In genomic region chr11:20204321-20204720, GRCm38 (mm10) we compare ENCODE assay signal across 10 mouse cellular contexts. TPM values are rescaled to one million over a fixed set of nuclear protein-coding genes. Genes with fewer than 3 reads are reported as not detected.
DNase-seq lines count a peak whose midpoint lies in the region; ATAC-seq lines count a peak whose summit lies in the region.
"Had no signal": no experiment of that assay in that cellular context is flagged by ENCODE, and none has a peak within 500 bp of the region (broad histone marks: within the 10 kb centered on the region; RNA-seq: fewer than 3 reads in every experiment).

No protein-coding gene starts in this region.

- peaks cover 77% of the 10 kb centered on the region for H3K79me2 ChIP-seq in macrophage (ENCODE audit: inconsistent target)

- H3K4me1 ChIP-seq in kidney, embryonic 15.5 days, result peaks cover 42% of the 10 kb centered on the region

- H3K9ac ChIP-seq in kidney, embryonic 15.5 days, result no peak overlapping the region
- H3K9ac ChIP-seq: forebrain, embryonic 15.5 days had no signal

- H3K4me3 ChIP-seq in kidney, embryonic 15.5 days (replicated peaks), result no peak overlapping the region
- H3K4me3 ChIP-seq in macrophage (ENCODE audit: inconsistent target), result peak overlapping the region; percentile 84; the same call in 1 of the 2 replicates
- H3K4me3 ChIP-seq: forebrain, embryonic 15.5 days had no signal

- intact Hi-C loops in left cerebral cortex, postnatal 10 days (cut with DNase I), result no loop called here

- no peaks in the 10 kb centered on the region for H3K9me3 ChIP-seq in kidney, embryonic 15.5 days (replicated peaks)
- H3K9me3 ChIP-seq: forebrain, embryonic 15.5 days had no signal

- H3K36me3 ChIP-seq in kidney, embryonic 15.5 days, result peaks cover 4% of the 10 kb centered on the region
- peaks cover 5% of the 10 kb centered on the region; the same call in 1 of the 2 replicates for H3K36me3 ChIP-seq in macrophage (ENCODE audit: inconsistent target)
- H3K36me3 ChIP-seq: forebrain, embryonic 15.5 days had no signal

- H3K4me2 ChIP-seq in kidney, embryonic 15.5 days, result peak overlapping the region; percentile 28; the same call in 1 of the 2 replicates
- H3K4me2 ChIP-seq: forebrain, embryonic 15.5 days had no signal

- peak; percentile 24 for DNase-seq in CD4-positive, CD25-positive, alpha-beta regulatory T cell, adult 2 months (ENCODE audit: low read depth, low spot score)
- DNase-seq in kidney, postnatal 4 days, result no peak
- peak; percentile 28 for DNase-seq in MN1 (ENCODE audit: low spot score)
- no peak for DNase-seq in left cerebral cortex, adult 18-20 months (ENCODE audit: low spot score in 2 of 2)
- no peak for DNase-seq in left cerebral cortex, postnatal 10 days (ENCODE audit: extremely low spot score in 1 of 2, low spot score in 2 of 2)
- DNase-seq: heart, adult 18-20 months had no signal

- H3K27me3 ChIP-seq in kidney, embryonic 15.5 days, result no peaks in the 10 kb centered on the region
- H3K27me3 ChIP-seq: forebrain, embryonic 15.5 days had no signal

- WGBS in kidney, embryonic 15.5 days, result 52% methylated on average over 2 of the region's 2 CpGs
- WGBS in macrophage (ENCODE audit: missing documents), result 42% methylated on average over 2 of the region's 2 CpGs

- no peak overlapping the region for H3K27ac ChIP-seq in kidney, embryonic 15.5 days
- peak overlapping the region; percentile 86 for H3K27ac ChIP-seq in macrophage
- H3K27ac ChIP-seq: forebrain, embryonic 15.5 days had no signal

- ATAC-seq in CD4-positive, CD25-positive, alpha-beta regulatory T cell, adult 4 months, result no peak
- no peak for ATAC-seq in kidney, embryonic 15.5 days (replicated peaks; ENCODE audit: low FRiP score)
- ATAC-seq: forebrain, embryonic 15.5 days had no signal

RNA-seq across cellular contexts. Expression of gene Rab1a, which starts 3.1 kb away (rescaled TPM):
- 100 to 1,000 TPM in 1 of 2 experiments, 10 to 100 TPM in 1; 70.6 to 103 TPM for polyA plus RNA-seq in CD4-positive, CD25-positive, alpha-beta regulatory T cell, adult 4 months (2017; shearing (Covaris generic))
- polyA plus RNA-seq in kidney, embryonic 15.5 days (2015; fragmentation: Nextera tagmentation; extraction: Ambion mirVana), result 255 and 287 TPM in 2 replicates
- total RNA-seq in macrophage (2018; cell fraction: chromatin; rRNA removed), result 100 to 1,000 TPM in 25 of 26 experiments, 10 to 100 TPM in 1; 55.8 to 197 (median 156) TPM
- 100 to 1,000 TPM; 190 to 261 (median 233) TPM for total RNA-seq in macrophage (2018; cell fraction: cytosol; rRNA removed)
- 100 to 1,000 TPM; 125 to 269 (median 195) TPM for total RNA-seq in macrophage (2018; cell fraction: nucleus; rRNA removed)
- 216 to 261 TPM (median 249 TPM) in 3 replicates for polyA plus RNA-seq in macrophage (2018)
- total RNA-seq in left cerebral cortex, adult 18-20 months (2021), result 100 to 1,000 TPM; 189 to 193 TPM
- total RNA-seq in left cerebral cortex, postnatal 10 days (2021), result 100 to 1,000 TPM; 223 to 228 TPM

RNA-seq across cellular contexts. Expression of gene Cep68, which starts 44.9 kb away (rescaled TPM):
- polyA plus RNA-seq in CD4-positive, CD25-positive, alpha-beta regulatory T cell, adult 4 months (2017; shearing (Covaris generic)), result 10 to 100 TPM; 12.3 to 16.2 TPM
- polyA plus RNA-seq in kidney, embryonic 15.5 days (2015; fragmentation: Nextera tagmentation; extraction: Ambion mirVana), result 35.0 and 38.6 TPM in 2 replicates
- total RNA-seq in macrophage (2018; cell fraction: chromatin; rRNA removed), result 10 to 100 TPM in 14 of 26 experiments, 1 to 10 TPM in 12; 1.8 to 35.2 (median 12.6) TPM
- total RNA-seq in macrophage (2018; cell fraction: cytosol; rRNA removed), result 1 to 10 TPM; 2.3 to 8.1 (median 5.4) TPM
- total RNA-seq in macrophage (2018; cell fraction: nucleus; rRNA removed), result 10 to 100 TPM in 9 of 26 experiments, 1 to 10 TPM in 17; 2.0 to 51.1 (median 7.5) TPM
- 4.5 to 17.1 TPM (median 5.5 TPM) in 3 replicates for polyA plus RNA-seq in macrophage (2018)
- total RNA-seq in left cerebral cortex, adult 18-20 months (2021), result 10 to 100 TPM; 30.7 to 30.9 TPM
- 10 to 100 TPM; 32.0 to 32.7 TPM for total RNA-seq in left cerebral cortex, postnatal 10 days (2021)

Comparison
In these comparisons a context has a peak if more than half of its experiments do, and no peak if none do; other contexts are left out.
1. DNase-seq: peak in CD4-positive, CD25-positive, alpha-beta regulatory T cell, adult 2 months (single experiment) and MN1 (single experiment); none in kidney, postnatal 4 days (0 of 2), left cerebral cortex, adult 18-20 months (0 of 2) and left cerebral cortex, postnatal 10 days (0 of 2).